Mouse (Mus musculus) adrenal gland, adult 18-20 months (tissue): ENCODE data around the gene Ptafr. TPM values are rescaled to one million over a fixed set of nuclear protein-coding genes. Genes with fewer than 3 reads are reported as not detected.
"Not testable (repeated sequence)": the region's sequence is repeated elsewhere in the genome, so short reads cannot be mapped to it uniquely, and the experiment has no call there.

ENCODE experiments used
- DNase-seq, 2 experiments: peaks; one replicate each; pipeline ENCODE4 v3.0.0; 2021 to 2022; ENCODE audit warnings: low spot score in 2 of 2
- total RNA-seq, 2 experiments: library from RNA; stranded (reverse); gene quantifications; 1 replicate in 1 of 2; 2 replicates in 1 of 2; pipeline ENCODE4 v1.2.3; 2021

Ptafr gene
- total RNA-seq, 2 experiments from 2014 or later = 1.3 to 3.9 TPM

DNA sequence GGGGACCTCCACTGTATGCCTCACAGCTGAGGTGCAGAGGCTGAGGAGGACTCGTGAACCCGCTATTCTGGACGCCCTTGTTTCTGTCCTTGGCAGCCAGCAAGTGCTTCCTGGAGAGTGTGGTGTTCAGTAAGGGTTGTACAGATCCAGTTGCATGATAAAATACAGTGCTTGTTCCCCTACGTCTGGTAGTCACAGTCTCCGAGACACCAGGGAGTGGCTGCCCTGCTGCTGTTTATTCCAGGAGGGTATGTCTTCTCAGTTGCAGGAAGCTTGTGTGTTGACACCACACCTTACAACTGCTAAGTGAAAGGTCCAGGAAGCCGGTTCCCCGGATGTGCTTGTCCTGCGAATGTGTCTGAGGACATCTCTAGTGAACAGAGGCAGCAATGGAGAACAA is 9.2 kb upstream of the Ptafr start:
- DNase-seq = no peak

- not testable (repeated sequence) for DNase-seq
Measured at GRCm38 (mm10) chr4:132555550-132555949, 8.3 kb upstream of the Ptafr start.

GRCm38 (mm10) chr4:132563261-132563660 is 606 bp upstream of the Ptafr start:
- no peak for DNase-seq

DNA sequence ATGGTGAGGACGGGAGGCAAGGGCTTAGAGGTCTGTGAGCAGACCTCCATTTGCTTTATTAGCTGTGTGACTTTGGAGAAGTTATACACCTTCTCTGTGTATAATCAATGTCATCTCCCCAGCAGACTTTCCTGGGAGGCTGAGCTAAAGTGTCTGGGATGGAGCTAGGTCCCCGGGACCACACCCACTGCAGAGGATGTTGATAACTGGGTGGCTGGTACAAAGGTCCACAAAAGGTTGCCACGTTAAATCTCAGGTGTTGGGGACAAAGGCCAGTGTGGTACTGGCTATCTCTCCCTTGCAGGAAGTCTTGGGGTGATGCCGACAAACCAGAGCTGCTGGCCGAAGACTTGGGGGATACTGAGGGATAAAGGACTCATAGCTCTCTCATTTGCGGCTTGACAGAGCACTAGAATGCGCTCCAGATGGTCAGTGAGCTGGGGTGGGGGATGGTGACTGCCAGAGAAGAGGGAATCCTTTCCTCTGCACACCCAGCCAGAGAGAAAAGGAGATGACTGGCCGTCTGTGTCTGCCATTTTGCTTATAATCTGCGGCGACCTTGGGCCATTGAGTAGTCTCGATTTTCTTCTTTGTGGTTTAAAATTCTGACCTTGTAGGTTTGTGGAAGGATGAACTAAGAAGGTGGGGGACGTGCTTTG is 1.4 kb downstream of the Ptafr start:
- DNase-seq = no peak

DNA sequence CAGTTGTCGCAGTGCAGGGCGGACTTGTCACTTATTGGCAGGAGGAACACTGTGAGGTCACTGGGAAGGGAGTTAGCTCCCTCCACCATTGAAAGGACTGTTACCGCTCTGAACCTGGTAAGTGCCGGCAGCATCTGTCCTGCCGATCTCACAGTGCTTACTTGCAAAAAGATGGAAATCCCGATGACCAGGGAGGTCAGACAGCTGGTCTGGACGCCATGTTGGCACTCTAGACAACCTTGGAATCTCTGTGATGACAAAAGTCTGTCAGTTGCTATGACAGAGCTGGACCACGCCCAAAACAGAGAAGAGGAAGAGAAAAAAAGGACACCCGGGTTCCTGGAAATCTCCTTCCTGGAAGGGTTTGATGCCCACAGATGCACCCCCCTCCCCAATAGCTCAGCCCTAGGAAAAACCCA is 3.5 kb downstream of the Ptafr start:
- peak in 1 of 2 experiments; percentile 14 for DNase-seq

DNA sequence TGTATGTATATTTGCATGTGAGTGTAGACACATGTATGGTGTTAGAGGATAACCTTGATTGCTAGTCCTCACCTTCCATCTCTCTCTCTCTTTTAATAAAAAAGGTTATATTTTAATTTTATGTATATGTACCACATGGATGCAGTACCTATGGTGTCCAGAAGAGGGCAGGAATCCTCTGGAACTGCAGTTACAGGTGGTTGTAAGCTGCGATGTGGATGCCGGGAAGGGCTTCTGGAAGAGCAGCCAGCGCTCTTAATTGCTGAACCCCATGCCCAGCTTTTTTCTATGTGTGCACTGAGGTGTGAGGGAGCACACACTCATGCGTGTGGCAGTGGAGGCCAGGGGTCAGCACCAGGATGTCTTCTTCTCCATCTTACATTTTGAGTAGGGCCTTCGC is 5.2 kb downstream of the Ptafr start:
- DNase-seq = no peak

- DNase-seq = no peak
Measured at GRCm38 (mm10) chr4:132571190-132571589, 7.3 kb downstream of the Ptafr start.

DNA sequence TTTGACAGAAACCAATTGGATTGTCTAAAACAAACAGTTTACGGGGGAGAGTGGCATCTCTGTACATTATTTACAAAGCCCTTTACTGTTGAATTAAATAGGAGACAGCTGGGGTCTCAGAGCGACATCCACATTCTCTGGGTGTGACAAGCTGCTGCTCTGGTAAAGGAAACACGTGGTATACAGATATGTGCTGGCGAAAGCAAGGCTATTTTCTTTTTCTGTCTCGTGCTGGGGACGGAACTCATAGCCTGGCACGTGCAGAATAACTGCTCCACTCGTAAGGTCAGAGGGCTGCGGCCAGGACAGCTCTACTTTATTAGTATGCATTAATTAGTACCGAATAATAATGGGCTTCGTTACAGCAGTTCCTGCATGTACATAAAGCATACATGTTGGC is 9.5 kb downstream of the Ptafr start:
- no peak for DNase-seq

- DNase-seq = no peak
Measured at GRCm38 (mm10) chr4:132574809-132575347, 11.0 kb downstream of the Ptafr start.

- DNase-seq = no peak
Measured at GRCm38 (mm10) chr4:132583781-132584180, 19.9 kb downstream of the Ptafr start.

GRCm38 (mm10) chr4:132584975-132585374 is 21.1 kb downstream of the Ptafr start:
- no peak for DNase-seq

GRCm38 (mm10) chr4:132586282-132586681 is 22.4 kb downstream of the Ptafr start:
- DNase-seq = no peak

DNA sequence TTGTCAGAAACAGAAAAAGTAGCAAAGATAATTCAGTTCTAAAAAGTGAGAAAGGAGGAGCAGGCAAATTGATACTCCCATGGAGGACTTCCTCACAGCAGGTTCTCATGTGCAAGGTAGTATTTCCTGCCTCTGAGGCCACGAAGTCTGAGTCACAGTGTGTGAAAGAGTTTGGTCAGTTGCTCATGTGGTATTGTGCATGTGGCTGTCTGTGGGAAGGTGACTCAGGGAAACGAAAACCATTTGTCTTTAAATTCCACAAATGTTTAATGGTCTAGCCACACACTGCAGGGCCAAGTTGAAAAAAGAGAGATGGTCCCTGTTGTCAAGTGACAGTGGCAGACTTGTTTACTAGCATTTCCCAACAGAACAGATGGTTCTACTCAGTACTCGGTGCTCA is 24.6 kb downstream of the Ptafr start:
- no peak for DNase-seq

GRCm38 (mm10) chr4:132590642-132591041 is 26.8 kb downstream of the Ptafr start:
- DNase-seq = no peak

DNA sequence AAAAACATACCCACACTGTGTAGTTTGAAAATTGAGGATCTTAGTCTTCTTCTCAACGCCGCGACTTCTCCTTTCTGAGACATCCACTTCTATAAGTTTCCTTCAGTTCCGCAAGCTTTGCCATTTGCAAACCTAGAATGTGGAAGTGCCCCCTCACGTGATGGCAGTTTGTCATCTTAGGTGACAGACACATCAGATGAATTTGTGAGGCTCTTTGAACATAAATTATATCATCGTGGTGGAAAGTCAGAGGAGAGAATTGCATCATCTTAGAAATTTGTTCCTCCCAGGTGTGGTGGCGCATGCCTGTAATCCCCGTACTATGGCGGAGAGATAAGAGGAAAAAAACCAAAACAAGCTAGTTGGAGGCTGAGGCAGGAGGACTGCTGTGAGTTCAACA is 29.1 kb downstream of the Ptafr start:
- no peak for DNase-seq

DNA sequence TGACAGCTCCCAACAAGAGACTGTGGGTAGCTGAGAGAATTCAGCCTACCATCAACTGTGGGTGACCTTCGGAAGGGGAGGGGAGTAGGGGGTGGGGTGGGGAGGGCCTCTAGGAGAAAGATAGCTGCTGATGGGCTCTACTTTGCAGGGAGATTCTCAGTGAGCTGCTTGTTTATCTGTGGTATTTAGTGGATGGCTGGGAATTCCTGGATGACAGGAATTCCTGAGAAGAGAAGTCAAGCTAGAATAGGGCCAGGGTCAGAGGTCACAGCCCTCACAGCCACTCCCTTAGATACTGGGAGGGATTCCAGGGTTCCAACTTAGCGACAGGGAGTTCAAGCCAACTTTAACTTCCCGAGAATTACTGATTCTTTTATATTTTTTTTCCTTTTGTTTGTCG is 30.3 kb downstream of the Ptafr start:
- no peak for DNase-seq

DNA sequence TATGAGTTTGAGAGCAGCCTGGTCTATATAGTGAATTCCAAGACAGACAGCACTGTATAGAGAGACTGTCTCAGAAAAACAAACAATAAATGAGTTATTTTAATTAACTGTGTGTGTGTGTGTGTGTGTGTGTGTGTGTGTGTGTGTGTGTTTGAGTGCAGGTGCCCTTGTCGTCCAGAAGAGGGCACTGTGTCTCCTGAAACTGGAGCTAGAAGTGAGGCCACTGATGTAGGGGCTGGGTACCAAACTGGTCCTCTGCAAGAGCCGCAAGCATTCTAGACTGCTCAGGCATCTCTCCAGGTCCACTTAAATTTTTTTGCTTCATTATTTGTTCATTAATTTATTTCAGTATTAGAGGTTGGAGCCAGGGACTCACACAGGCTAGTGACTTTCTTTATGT is 35.0 kb downstream of the Ptafr start:
- DNase-seq = no peak

DNA sequence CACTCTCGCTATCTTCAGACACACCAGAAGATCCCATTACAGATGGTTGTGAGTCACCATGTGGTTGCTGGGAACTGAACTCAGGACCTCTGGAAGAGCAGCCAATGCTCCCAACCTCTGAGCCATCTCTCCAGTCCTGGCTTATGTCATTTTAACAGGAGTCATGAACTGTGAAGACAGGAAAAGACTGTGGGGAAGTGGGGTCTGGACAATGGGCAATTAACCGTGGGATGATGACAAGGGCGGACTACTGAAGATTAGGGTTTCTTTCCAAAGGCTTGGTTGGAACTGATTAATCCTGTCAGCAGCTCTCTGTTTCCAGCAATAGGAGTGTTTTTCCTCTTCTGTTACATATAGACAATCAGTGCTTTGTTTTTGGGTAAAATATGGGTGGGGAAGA is 35.9 kb downstream of the Ptafr start:
- DNase-seq = no peak

- no peak for DNase-seq
Measured at GRCm38 (mm10) chr4:132600465-132600864, 36.6 kb downstream of the Ptafr start.

GRCm38 (mm10) chr4:132601242-132601641 is 37.4 kb downstream of the Ptafr start:
- DNase-seq = not testable (repeated sequence)

DNA sequence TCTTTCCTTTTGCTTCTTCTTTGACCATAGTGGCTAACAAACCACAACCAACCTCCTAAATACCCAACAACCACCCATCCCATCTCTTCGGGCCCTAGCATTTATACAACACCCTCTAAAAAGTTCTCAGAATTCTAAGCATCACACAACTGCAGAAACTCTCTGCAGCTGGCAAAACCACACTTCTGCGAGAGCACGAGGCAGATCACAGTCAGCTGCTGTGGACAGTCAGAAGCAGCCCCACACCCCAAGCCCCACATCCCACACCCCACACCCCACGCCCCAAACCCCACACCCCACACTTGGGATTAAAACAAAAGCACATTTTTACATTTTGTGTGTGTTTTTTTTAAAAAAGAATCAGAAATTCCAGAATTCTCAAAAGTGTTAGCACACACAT is 39.6 kb downstream of the Ptafr start:
- DNase-seq = no peak

DNA sequence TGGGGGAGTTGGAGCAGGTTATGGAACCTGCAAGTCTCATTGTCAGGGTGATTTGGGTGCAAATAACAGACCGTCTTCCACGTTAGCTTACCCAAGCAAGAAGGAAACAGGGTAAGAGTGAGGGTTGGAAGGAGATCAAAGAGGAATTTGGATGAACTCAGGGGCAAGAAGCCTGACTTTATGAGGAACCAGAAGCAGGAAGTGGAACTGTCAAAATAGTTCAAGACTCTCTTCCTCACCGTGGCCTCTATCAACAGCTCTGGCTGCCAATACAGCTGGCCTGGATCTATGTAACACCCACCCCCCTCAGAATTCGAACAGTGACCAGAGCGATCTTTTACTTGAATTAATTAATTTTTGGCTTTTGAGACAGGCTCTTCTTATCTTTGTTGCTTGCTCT is 41.9 kb downstream of the Ptafr start:
- DNase-seq = no peak

DNA sequence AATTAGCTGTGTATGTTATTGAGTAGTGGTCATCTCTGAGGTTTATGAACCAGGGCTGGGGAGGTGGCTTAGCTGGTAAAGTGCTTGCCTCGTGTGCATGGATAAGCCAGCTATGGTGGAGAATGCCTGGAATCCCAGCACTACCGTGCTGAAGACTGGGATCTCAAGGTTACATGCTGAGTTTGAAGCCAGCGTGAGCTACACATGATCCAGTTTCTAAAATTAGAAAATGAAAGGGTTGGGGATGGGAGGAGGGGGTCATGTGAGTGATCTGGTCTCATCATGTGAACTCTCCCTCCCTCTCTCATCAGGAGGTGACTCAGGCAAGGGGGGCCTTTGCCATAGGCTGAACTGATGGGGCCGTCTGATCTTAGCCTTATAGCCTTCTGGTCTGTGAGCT is 44.3 kb downstream of the Ptafr start:
- no peak for DNase-seq
